ENCODE assay signal across 1 mouse cellular context in the genomic region with DNA sequence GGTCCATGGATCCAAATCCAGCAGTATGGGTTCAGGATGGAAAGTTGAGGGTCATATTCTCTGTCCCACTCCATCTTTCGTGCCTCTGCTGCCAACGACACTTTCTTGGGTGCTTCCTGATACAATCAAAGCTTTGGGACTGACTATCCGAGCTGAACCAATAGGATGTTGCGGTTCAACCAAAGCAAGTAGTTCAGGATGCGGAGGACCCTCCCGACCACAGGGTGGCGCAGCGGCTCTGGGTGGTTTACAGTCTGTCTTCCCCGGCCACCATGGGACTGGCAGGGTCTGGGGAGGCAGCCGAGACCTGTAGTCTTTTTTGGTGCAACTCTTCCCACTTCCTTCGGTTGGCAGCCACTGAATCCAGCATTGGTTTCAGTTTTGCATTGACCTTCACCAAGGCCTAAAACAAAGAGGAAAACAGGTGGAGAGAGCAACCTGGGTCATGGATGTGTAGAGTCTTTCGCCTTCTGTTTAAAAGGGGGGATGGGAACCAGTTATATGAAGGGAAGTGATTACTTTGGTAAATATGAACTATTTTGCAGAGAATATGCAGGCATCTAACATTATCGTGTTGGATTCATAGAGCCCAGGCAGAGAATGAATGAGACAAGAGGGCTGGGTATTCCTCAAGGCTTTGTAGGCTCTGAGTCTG.
TF ChIP-seq lines count a peak whose summit lies in the region.

No protein-coding gene starts in this region.

TF ChIP-seq in CH12.LX, 34 proteins besides CTCF, POLR2A, EP300 and RAD21 (continued from another document):
- peak; percentile 70 for TF ChIP-seq SIN3A (IDR thresholded peaks at IDR 0.05; ENCODE audit: low read length)
- TF ChIP-seq ELF1 (IDR thresholded peaks at IDR 0.05; ENCODE audit: low read depth, low read length): peak; percentile 71
TF ChIP-seq in CH12.LX: peak in this region for 19.
